Mouse (Mus musculus) kidney, postnatal 0 days (tissue): ENCODE data around the gene Smndc1. TPM values are rescaled to one million over a fixed set of nuclear protein-coding genes. Genes with fewer than 3 reads are reported as not detected.
"Not testable (repeated sequence)": the region's sequence is repeated elsewhere in the genome, so short reads cannot be mapped to it uniquely, and the experiment has no call there.

Source experiments
- ATAC-seq: fragments of 200-750 bp; cut with Nextera tagmentation; replicated peaks from 2 replicates; pipeline ENCODE4 v1.8.0; 2017; ENCODE audit warnings: low read depth, moderate number of reproducible peaks, moderate TSS enrichment, moderate library complexity; ENCODE audit not compliant: low FRiP score
- DNase-seq: peaks from one replicate; pipeline ENCODE4 v3.0.0-alpha.2; 2016; ENCODE audit warnings: low spot score
- H3K27ac ChIP-seq: fragments of 300-500 bp; sonication (generic); 2 replicates; pipeline ENCODE4 v1.5.1; 2014; ENCODE audit warnings: mild to moderate bottlenecking
- H3K27me3 ChIP-seq: fragments of 300-500 bp; sonication (generic); 2 replicates; pipeline ENCODE4 v1.6.1; 2014; ENCODE audit warnings: low read length, mixed read lengths; ENCODE audit not compliant: insufficient read depth
- H3K36me3 ChIP-seq: fragments of 300-500 bp; sonication (generic); 2 replicates; pipeline ENCODE4 v1.6.1; 2014; ENCODE audit warnings: low read length, mixed read lengths; ENCODE audit not compliant: insufficient read depth
- H3K4me1 ChIP-seq: fragments of 300-500 bp; sonication (generic); replicated peaks from 2 replicates; pipeline ENCODE4 v1.6.1; 2014; ENCODE audit warnings: antibody characterized with exemption, low read length, mixed read lengths; ENCODE audit not compliant: insufficient read depth
- H3K4me2 ChIP-seq: fragments of 300-500 bp; sonication (generic); 2 replicates; pipeline ENCODE4 v1.6.1; 2014; ENCODE audit warnings: mild to moderate bottlenecking, low read length, moderate library complexity, mixed read lengths
- H3K4me3 ChIP-seq: fragments of 300-500 bp; sonication (generic); replicated peaks from 2 replicates; pipeline ENCODE4 v1.5.1; 2014; ENCODE audit warnings: low read depth, low read length
- H3K9ac ChIP-seq: fragments of 300-500 bp; sonication (generic); 2 replicates; pipeline ENCODE4 v1.6.1; 2014; ENCODE audit warnings: low read depth, low read length
- H3K9me3 ChIP-seq: fragments of 300-500 bp; sonication (generic); replicated peaks from 2 replicates; pipeline ENCODE4 v1.6.1; 2016; ENCODE audit warnings: low read length, inconsistent platforms, mixed read lengths
- CTCF ChIP-seq: IDR thresholded peaks from 2 replicates; pipeline ENCODE4 v1.5.1; 2016; ENCODE audit warnings: antibody characterized with exemption, low read depth, mild to moderate bottlenecking, moderate library complexity
- WGBS: fragments of 180-500 bp; shearing (Covaris S2); extraction: QIAGEN DNeasy Blood & Tissue Kit; methylation state at CpG from one replicate; pipeline ENCODE4 v1.1.7; 2014; 5-methylcytosine and 5-hydroxymethylcytosine counted together
- polyA plus RNA-seq: library from polyadenylated mRNA; unstranded; fragments of >200 nt; fragmentation: Nextera tagmentation; extraction: Ambion mirVana; gene quantifications from 2 replicates; pipeline ENCODE4 v1.2.1, GENCODE M21; 2015

Smndc1 gene
- polyA plus RNA-seq, 1 experiment from 2014 or later, result 47.2 TPM

DNA sequence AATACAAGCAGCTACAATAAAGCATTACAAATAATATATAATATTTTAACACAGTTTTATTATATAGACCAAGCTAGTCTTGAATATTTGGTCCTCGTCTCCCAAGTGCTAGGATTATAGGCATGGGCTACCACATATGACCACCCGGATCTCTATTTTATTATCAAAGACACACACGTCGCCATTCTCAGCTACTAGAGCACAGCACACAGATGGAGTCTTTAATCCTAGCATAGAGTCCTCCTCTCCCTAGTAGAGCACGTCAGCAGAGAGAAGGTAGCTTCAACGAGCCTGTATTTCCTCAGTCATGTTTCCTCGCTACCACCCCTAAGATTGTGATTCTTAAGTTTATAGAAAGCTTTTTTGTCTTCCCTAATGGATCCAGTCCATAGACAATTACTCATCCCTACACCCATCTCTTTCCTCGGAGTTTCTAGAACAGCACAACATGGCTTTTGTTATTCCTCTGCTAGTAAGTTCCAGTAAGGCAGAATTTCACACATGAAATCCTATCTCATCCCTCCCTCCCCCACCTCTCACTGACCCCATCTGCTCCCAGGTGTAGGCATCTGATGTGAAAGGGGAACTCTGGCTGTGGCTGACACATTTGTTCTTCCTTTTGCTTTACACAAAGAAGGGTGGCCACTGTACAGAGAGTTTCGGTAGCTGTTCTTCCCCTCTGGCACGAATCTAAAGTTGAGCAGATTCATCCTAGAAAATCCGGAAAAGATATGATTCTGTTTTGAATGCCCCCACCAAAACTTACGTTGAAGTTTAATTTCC lies 7.3 kb upstream of the Smndc1 start:
- Histone ChIP-seq H3K36me3 (no peaks in the 10 kb centered on the region), H3K4me1 (no peaks in the 10 kb centered on the region), H3K27ac (no peak overlapping the region), H3K4me2 (no peak overlapping the region), H3K9me3 (no peaks in the 10 kb centered on the region), H3K4me3 (no peak overlapping the region), H3K9ac (no peak overlapping the region), H3K27me3 (no peaks in the 10 kb centered on the region)
- no peak for TF ChIP-seq CTCF
- ATAC-seq, result no peak
- WGBS, result 73% methylated on average over 12 of the region's 12 CpGs
- DNase-seq, result no peak

DNA sequence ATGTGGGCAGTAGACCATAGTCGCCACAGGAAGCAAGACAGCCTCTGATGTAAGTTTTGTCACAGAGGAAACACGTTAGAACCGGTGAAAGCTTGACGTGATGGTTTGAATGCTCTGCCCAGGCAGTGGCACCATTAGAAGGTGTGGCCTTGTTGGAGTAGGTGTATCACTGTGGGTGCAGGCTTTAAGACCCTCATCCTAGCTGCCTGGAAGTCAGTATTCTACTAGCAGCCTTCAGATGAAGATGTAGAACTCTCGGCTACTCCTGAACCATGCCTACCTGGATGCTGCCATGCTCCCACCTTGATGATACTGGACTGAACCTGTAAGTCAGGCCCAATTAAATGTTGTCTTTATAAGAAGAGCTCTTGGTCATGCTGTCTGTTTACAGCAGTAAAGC lies 5.4 kb upstream of the Smndc1 start:
- not testable (repeated sequence) for H3K9ac ChIP-seq, H3K4me3 ChIP-seq, DNase-seq, H3K9me3 ChIP-seq, ATAC-seq, H3K4me1 ChIP-seq, H3K27ac ChIP-seq, H3K27me3 ChIP-seq, H3K4me2 ChIP-seq, H3K36me3 ChIP-seq
- 37% methylated on average over 5 of the region's 5 CpGs for WGBS

DNA sequence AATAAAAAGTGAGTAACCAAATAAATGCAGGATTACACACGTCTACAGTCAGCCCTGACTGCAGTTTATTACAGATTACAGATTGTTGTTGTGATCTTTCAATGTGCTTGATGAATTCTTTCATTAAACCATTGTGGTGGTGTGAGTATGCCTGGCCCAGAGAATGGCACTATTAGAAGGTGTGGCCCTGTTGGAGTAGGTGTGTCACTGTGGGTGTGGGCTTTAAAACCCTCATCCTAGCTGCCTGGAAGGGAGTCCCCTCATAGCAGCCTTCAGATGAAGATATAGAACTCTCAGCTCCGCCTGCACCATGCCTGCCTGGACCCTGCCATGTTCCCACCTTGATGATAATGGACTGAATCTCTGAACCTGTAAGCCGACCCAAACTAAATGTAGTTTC lies 4.6 kb upstream of the Smndc1 start:
- not testable (repeated sequence) for H3K4me2 ChIP-seq, H3K36me3 ChIP-seq, H3K4me3 ChIP-seq, H3K4me1 ChIP-seq, ATAC-seq, H3K27me3 ChIP-seq, H3K9ac ChIP-seq, H3K27ac ChIP-seq, H3K9me3 ChIP-seq, DNase-seq
- WGBS, result 59% methylated on average over 3 of the region's 3 CpGs

DNA sequence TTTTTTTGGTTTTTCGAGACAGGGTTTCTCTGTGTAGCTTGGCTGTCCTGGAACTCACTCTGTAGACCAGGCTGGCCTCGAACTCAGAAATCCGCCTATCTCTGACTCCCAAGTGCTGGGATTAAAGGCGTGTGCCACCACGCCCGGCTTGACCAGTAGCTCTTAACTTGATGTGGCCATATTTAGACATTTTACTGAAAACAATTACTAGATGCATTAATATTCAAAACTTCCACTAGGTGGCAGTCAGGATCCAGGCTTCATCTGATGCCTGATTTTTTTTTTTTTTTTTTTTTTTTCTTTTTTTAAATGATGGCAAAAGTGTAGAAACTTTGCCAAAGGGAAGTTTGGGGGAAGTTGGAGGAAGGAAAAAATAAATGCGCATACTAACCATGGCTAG lies 4.2 kb upstream of the Smndc1 start:
- 13% methylated on average over 7 of the region's 7 CpGs for whole genome bisulfite sequencing
- H3K4me2 ChIP-seq, result no peak overlapping the region

DNA sequence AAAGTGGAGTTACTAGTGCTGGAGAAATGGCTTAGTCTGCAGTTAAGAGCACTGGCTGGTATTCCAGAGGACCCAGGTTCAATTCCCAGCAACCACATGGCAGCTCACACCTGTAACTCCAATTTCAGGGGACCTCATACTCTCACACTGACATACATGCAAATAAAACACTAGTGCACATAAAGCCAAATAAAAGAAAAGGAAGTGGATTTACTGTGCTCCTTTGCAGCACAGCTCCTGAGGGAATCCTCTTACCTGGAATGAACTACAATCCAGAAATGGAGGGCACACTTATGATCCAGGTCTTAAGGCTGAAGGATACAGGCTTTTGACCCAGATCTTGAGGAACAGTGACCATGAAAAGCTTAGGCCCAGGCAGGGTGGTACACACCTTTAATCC lies 3.3 kb upstream of the Smndc1 start:
- Histone ChIP-seq H3K36me3 (no peaks in the 10 kb centered on the region), H3K27ac (no peak overlapping the region)

More for the DNA sequence above, 4.2 kb upstream of the Smndc1 start:
- Histone ChIP-seq H3K4me3 (no peak overlapping the region), H3K27ac (no peak overlapping the region), H3K9ac (no peak overlapping the region), H3K4me1 (peaks cover 7% of the 10 kb centered on the region; the same call in 1 of the 2 replicates), H3K27me3 (no peaks in the 10 kb centered on the region), H3K9me3 (no peaks in the 10 kb centered on the region), H3K36me3 (no peaks in the 10 kb centered on the region)
- ATAC-seq (no peak), DNase-seq (peak; percentile 92)
- TF ChIP-seq CTCF, result peak; percentile 82

DNA sequence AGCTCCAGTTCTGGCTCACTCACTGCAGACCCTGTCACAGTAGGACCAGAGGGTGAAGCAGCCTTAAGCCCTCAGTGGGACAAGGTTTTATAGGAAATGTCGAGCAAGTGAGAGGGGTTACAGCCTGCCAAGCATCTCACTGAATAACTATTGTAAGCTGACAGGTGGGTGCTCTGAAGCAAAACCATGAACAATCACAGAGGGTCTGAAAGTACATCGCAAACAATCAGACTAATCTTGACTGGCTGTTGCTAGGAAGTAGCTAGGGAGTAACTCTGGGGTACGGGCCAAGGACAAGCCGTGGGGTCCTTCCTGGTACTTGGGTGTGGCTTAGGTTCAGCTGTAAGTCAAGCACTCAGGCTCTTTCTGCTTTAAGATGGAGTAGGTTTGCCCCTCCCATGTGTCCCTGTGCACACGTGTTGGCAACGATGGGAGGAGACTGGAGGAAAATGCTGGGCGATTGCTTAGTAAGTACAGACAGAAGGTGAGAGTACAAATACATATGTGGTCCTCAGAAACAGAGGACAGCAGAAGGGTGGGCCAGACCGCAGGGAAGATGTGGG lies 2.5 kb upstream of the Smndc1 start:
- TF ChIP-seq CTCF, result no peak
- peaks cover 12% of the 10 kb centered on the region; the same call in 1 of the 2 replicates for H3K4me1 ChIP-seq
- H3K27ac ChIP-seq, result no peak overlapping the region
- no peaks in the 10 kb centered on the region for H3K27me3 ChIP-seq
- H3K9ac ChIP-seq, result no peak overlapping the region
- no peak overlapping the region for H3K4me3 ChIP-seq
- H3K9me3 ChIP-seq, result no peaks in the 10 kb centered on the region
- no peak for DNase-seq
- ATAC-seq, result no peak
- no peak overlapping the region for H3K4me2 ChIP-seq
- H3K36me3 ChIP-seq, result peaks cover 4% of the 10 kb centered on the region; the same call in 1 of the 2 replicates
- WGBS, result 50% methylated on average over 8 of the region's 8 CpGs

More for the DNA sequence above, 3.3 kb upstream of the Smndc1 start:
- no peak overlapping the region for H3K4me2 ChIP-seq
- no peak overlapping the region for H3K9ac ChIP-seq
- no peaks in the 10 kb centered on the region for H3K27me3 ChIP-seq
- ATAC-seq, result no peak
- no peak for DNase-seq
- no peaks in the 10 kb centered on the region for H3K9me3 ChIP-seq
- no peak overlapping the region for H3K4me3 ChIP-seq
- TF ChIP-seq CTCF, result no peak
- H3K4me1 ChIP-seq, result peaks cover 12% of the 10 kb centered on the region; the same call in 1 of the 2 replicates
